Mouse (Mus musculus) liver, adult (tissue): ENCODE measurements around the gene Stn1.

Source experiments
- GATA4 ChIP-seq: IDR thresholded peaks from 2 replicates; pipeline ENCODE4 v1.6.1; 2014; ENCODE audit warnings: mild to moderate bottlenecking, low read length; ENCODE audit not compliant: insufficient replicate concordance

Gene Stn1

GRCm38 (mm10) chr19:47549174-47549573, 11.9 kb upstream of the Stn1 start:
- no peak for TF ChIP-seq GATA4

GRCm38 (mm10) chr19:47548432-47549076, 11.2 kb upstream of the Stn1 start:
- TF ChIP-seq GATA4: no peak

GRCm38 (mm10) chr19:47545528-47545927, 8.2 kb upstream of the Stn1 start:
- no peak for TF ChIP-seq GATA4

- TF ChIP-seq GATA4: no peak
Observed at GRCm38 (mm10) chr19:47545055-47545454, 7.7 kb upstream of the Stn1 start.

GRCm38 (mm10) chr19:47542441-47542840, 5.1 kb upstream of the Stn1 start:
- TF ChIP-seq GATA4: no peak

- TF ChIP-seq GATA4: no peak
Observed at GRCm38 (mm10) chr19:47538801-47539200, 1.5 kb upstream of the Stn1 start.

- no peak for TF ChIP-seq GATA4
Observed at GRCm38 (mm10) chr19:47537879-47538278, 572 bp upstream of the Stn1 start.

GRCm38 (mm10) chr19:47536521-47537299, 597 bp downstream of the Stn1 start:
- TF ChIP-seq GATA4: peak; percentile 91; the same call in 1 of the 2 replicates

GRCm38 (mm10) chr19:47534131-47534530, 3.2 kb downstream of the Stn1 start:
- no peak for TF ChIP-seq GATA4

GRCm38 (mm10) chr19:47532449-47532848, 4.9 kb downstream of the Stn1 start:
- no peak for TF ChIP-seq GATA4

GRCm38 (mm10) chr19:47531309-47531708, 6.0 kb downstream of the Stn1 start:
- TF ChIP-seq GATA4: no peak

- no peak for TF ChIP-seq GATA4
Observed at GRCm38 (mm10) chr19:47526239-47526986, 10.9 kb downstream of the Stn1 start.

GRCm38 (mm10) chr19:47524905-47525304, 12.4 kb downstream of the Stn1 start:
- TF ChIP-seq GATA4: no peak

GRCm38 (mm10) chr19:47521403-47521802, 15.9 kb downstream of the Stn1 start:
- TF ChIP-seq GATA4: no peak

GRCm38 (mm10) chr19:47519163-47519893, 18.0 kb downstream of the Stn1 start:
- TF ChIP-seq GATA4: no peak
